Mouse (Mus musculus) gastrocnemius, adult 2 months (tissue): Measurements from ENCODE around the gene Aifm3. TPM values are rescaled to one million over a fixed set of nuclear protein-coding genes. Genes with fewer than 3 reads are reported as not detected.
A peak's percentile ranks its signal among the peaks of the same experiment; 100 is the strongest.

ENCODE experiments used
- DNase-seq: peaks from one replicate; pipeline ENCODE4 v3.0.0; 2022
- H3K27ac ChIP-seq: fragments of 200-600 bp; 2 replicates; pipeline ENCODE4 v1.8.1; 2022; ENCODE audit warnings: mild to moderate bottlenecking
- H3K4me3 ChIP-seq: fragments of 200-600 bp; 2 replicates; pipeline ENCODE4 v1.8.1; 2022; ENCODE audit warnings: mild to moderate bottlenecking, moderate library complexity
- CTCF ChIP-seq: fragments of 200-600 bp; IDR thresholded peaks from 2 replicates; pipeline ENCODE4 v1.8.1; 2022; ENCODE audit warnings: antibody characterized with exemption, mild to moderate bottlenecking, moderate library complexity
- intact Hi-C: fragments of 180-260 bp; cut with DNase I; formaldehyde crosslinking; loops from one replicate; pipeline ENCODE4 v1.15.1; 2025
- long read RNA-seq, 2 experiments: library from polyadenylated mRNA; stranded (forward); transcript quantifications; one replicate each; pipeline ENCODE4 v2.0.0; 2021
- total RNA-seq, 2 experiments: library from RNA; stranded (reverse); gene quantifications; 2 replicates each; pipeline ENCODE4 v1.2.3; 2021

Gene Aifm3
- total RNA-seq: under 1 TPM in 1 of 2 experiments, not detected in 1; 0.08 TPM
- long read RNA-seq, experiment 1: 0 reads
- long read RNA-seq, experiment 2: 0 reads

DNA sequence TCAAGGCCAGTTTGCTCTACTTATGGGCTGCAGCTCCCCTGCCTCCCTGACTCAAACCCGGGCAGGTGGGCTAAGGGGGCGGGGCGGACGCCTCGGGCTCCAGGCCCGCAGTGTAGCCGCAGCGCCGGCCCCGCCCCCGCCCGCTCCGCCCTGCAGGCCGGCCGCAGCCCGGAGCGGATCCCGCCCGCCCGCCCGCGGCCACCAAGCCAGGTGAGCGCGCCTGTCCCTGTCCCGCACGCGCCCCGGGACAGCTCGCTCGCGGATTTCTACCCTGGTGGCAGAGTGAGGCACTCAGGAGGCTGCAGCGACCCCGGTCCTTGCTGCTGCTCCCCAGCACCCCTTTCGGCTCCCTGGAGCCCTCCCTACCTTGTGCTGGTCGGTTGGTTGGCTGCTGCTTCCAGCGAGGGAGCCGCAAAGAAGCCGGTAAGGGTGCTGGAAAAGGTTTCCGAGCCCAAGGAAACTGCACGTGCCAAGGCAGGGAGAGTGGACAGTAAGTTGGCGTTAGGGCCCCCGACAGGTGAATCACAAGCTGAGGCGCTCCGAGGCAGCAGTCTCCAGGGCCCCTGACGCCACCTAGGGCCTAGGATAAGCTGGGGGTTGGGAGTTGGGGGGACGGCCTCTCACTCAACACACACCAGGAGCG lies at the start of gene Aifm3:
Aifm3 (plus strand) TSS at position 143 of the 643 bp plus-strand sequence.
- DNase-seq: peak; percentile 51
- H3K27ac ChIP-seq: peak within 1 kb of the TSS; percentile 28; the same call in 1 of the 2 replicates
- no peak for TF ChIP-seq CTCF
- intact Hi-C loops: no loop called here
- H3K4me3 ChIP-seq: peak within 1 kb of the TSS; percentile 73

DNA sequence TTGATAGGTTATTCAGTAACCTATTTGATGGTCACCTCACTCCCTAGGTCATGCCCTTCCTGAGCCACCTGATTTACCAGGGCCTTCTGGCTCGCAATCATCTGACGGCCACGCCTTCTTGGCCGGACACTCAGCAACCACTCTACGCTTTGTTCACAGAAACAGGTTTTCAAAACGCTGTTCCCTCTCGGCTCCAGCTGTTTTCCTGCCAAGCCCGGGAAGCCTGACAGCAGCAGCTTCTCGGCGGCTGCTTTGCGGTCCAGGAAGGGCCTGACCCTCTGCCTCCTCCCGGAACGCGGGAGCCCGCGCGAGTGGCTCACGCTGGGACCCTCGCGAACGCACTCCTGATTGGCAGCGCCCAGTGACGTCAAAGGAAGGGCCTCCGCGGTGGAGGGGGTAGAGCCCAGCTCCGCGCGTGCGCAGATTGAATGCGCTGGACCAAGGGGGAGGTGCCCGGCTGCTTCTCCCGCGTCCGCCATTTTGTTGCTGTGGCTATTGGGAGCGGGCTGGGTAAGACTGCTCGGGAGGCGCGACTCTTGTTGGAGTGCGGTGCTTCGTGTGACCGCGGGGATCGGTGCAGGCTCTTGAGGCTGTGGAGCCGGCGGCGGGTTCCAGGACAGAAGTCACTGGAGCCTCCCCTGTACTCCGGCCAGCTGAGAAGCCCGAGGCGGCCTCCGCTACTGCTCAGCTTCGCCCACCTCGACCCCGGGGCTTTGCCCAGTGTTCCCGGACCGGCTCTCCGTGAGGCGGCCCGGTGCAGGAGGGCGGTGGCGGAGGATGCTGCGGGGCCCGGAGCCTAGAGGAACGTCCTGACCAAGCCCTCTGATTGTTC lies 37.7 kb upstream of the Aifm3 start, which contains the start of gene Crkl:
Crkl (plus strand) TSS at position 447 of the 832 bp plus-strand sequence.
- peak within 1 kb of the TSS; percentile 94 for H3K27ac ChIP-seq
- TF ChIP-seq CTCF: no peak
- intact Hi-C loops: no loop called here
- H3K4me3 ChIP-seq: peak within 1 kb of the TSS; percentile 75
- peak; percentile 99 for DNase-seq

DNA sequence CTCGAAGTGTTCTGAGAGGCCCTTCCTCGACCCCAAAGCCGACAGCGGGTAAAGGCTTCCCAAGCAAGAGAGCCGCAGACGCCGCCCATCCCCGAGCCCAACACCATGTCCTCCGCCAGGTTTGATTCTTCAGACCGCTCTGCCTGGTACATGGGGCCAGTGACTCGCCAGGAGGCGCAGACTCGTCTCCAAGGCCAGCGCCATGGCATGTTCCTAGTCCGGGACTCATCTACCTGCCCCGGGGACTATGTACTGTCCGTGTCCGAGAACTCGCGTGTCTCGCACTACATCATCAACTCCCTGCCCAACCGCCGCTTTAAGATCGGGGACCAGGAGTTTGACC lies 37.1 kb upstream of the Aifm3 start:
- no peak for TF ChIP-seq CTCF
- DNase-seq: no peak
- Histone ChIP-seq H3K4me3 (peak overlapping the region; percentile 75), H3K27ac (peak overlapping the region; percentile 94)
- intact Hi-C loops: no loop called here

DNA sequence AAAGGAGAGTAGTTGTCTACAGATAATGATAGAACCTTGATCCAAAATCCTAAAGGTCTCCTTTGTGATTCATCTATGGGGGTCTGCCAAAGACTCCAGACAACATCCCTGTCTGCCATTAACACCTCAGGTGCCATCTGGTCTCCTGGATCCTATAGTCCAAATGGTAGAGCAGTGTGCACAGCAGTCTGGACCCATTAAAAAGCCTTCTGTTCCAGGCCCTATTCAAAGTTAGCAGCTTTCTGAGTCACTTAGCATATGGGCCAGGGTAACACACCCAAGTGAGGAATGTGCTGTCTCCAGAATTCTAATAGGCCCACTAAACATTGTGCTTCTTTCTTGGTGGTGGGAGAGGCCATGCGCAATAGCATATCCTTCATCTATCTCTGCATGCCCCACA lies 32.5 kb upstream of the Aifm3 start:
- intact Hi-C loops: no loop called here
- no peak for DNase-seq
- TF ChIP-seq CTCF: no peak
- H3K4me3 ChIP-seq: no peak overlapping the region
- H3K27ac ChIP-seq: no peak overlapping the region

DNA sequence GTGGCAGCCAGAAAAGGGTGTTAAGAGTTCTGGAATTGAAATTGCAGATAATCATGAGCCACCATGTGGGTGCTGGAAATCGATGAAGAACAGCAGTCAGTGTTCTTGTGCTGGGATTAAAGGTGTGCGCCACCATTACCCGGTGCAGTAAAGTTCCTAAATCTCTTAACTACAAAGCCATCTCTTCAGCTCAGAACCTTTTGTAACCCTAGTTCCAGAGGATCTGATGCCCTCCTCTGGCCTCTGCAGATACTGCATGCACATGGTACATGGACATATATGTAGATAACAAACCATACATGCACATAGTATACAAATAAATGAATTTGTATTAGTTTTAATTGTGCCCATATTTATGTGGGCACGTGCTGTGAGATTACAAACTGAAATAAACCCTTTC lies 29.2 kb upstream of the Aifm3 start:
- no peak for DNase-seq
- intact Hi-C loops: no loop called here

DNA sequence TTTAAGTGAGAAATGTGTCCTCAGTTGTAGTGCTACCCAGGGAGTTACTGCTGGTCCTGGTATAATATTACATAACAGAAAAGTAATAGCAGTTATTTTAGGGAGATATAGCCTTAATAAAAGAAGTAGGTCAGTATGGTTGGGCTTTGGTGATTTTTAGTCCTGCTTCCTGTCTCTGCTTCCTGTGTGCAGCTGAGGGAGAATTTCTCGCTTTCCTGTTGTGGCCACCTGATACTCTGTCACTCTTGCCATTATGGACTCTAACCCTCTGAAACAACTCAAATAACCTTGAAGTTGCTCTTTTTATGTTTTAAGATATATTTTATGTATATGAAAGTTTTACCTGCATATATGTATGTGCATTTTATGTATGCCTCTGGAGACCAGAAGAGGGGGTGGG lies 27.8 kb upstream of the Aifm3 start:
- H3K4me3 ChIP-seq: no peak overlapping the region
- peak overlapping the region; percentile 49 for H3K27ac ChIP-seq
- no peak for DNase-seq
- intact Hi-C loops: no loop called here
- TF ChIP-seq CTCF: no peak

More for the DNA sequence above, 29.2 kb upstream of the Aifm3 start:
- peak; percentile 56 for TF ChIP-seq CTCF
- no peak overlapping the region for H3K27ac ChIP-seq
- H3K4me3 ChIP-seq: no peak overlapping the region

DNA sequence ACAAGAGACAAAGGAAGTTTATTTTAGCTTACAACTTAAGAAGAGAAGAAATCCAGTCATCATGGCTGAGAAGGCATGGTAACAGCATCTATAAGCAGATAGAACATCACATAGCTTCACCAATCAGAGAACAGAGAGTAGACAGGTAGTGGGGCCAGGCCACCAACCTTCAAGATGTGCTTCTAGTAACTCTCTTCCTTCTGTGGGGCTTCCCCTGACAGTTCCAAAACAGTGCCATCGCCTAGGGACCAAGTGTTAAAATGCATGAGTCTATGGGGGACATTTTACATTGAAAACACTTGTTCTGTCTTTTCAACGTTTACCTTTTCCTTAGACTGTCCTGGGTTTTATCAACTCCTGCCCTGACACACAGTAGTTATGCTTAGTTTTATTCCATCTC lies 26.2 kb upstream of the Aifm3 start:
- intact Hi-C loops: no loop called here
- no peak for TF ChIP-seq CTCF
- H3K4me3 ChIP-seq: no peak overlapping the region
- DNase-seq: no peak
- H3K27ac ChIP-seq: no peak overlapping the region

DNA sequence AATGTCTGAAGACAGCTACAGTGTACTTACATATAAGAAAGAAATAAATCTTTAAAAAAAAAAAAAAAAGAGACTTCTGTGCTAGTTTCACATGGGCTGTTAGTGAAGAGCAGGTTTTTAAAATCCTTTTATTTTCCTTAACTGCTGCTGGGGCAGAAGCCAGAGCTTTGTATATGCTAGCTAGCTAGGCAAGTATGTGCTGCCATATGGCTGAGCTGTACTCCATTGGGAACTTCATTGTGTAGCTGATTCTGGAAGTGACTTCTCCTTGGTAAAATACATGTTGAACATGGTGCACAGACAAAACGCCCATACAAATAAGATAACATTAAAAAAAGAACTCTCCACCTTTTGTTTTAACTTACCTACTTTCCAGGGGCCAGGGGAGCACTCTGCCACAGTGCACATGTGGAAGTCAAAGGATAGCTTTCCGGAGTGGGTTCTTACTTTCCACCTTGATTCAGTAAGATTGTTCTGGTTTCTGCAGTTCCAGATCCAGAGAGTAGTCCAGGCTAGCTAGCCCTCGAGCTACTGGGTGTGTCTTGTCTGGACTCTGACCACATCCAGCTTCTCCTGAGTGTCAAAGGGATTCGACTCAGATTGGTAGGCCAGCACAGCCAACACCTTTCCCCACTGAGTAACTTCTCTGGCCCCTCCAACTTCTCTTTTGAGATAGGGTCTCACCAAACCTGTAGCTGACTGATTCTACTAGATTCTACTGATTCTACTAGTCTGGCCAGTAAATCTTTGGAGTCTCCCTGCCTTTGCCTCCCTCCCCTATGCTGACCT lies 22.3 kb upstream of the Aifm3 start:
- intact Hi-C loops: no loop called here
- TF ChIP-seq CTCF: no peak

DNA sequence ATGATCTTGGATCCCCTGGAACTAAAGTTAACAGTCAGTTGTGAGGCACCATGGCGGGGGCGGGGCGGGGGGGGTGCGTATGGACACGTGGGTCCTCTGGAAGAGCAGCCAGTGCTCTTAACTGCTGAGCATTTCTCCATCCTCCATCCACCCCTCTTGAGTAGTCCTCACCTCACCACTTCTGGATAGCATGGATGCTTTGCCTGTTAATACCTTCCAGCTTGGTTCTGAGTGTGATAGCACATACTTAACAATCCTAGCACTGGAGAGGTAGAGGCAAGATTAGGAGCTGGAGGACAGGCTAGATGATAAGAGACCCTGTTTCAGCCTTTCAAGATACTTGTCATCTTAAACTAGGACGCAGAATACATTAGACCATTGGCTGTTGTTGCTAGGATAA lies 16.9 kb upstream of the Aifm3 start:
- intact Hi-C loops: loop anchor here (5.0 kb wide), 1 partner anchor 60 kb away; the partner anchor contains the start of gene Thap7
- DNase-seq: no peak
- Histone ChIP-seq H3K4me3 (no peak overlapping the region), H3K27ac (no peak overlapping the region)
- no peak for TF ChIP-seq CTCF

More for the DNA sequence above, 22.3 kb upstream of the Aifm3 start:
- no peak overlapping the region for H3K27ac ChIP-seq
- no peak for DNase-seq
- H3K4me3 ChIP-seq: no peak overlapping the region

DNA sequence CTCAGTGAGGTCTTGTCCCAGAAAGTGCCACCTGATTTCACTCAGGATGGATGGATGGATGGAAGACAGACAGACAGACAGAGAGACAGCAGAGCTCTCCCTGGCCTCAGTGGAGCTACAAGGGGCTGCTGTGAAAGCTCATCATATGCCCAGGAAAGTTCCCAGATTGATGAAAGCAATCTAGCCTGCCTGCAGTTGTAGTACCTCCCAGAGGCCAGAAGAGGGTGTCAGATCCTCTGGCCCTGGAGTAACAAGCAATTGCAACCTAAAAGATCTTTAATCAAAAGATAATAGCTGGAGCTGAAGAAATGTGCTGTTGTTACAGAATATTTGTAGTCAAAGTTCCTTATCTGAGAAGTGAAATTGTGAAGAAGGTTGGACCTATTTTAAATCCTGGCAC lies 15.3 kb upstream of the Aifm3 start:
- intact Hi-C loops: loop anchor here (5.0 kb wide), 1 partner anchor 58 kb away; the partner anchor contains the start of gene Thap7

DNA sequence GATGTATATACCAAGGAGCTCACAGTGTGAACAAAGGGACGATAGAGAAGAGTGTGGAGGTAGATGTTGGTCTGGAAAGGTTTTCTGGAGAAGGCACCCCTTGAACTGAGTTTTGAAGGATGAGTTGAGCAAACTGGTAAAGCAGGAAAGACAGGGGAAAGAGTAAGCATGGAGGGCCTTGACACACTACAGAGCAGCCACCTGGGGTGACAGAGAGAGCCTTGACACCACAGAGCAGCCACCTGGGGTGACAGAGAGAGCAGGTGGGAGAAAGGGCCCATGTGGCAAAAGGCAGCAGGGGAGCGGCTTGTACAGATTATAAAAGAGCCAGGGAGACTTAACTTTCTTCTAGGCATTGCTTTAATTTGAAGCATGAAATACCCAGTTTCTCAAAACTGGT lies 14.7 kb upstream of the Aifm3 start:
- TF ChIP-seq CTCF: no peak
- no peak for DNase-seq
- intact Hi-C loops: loop anchor here (5.0 kb wide), 1 partner anchor 58 kb away; the partner anchor contains the start of gene Thap7

More for the DNA sequence above, 15.3 kb upstream of the Aifm3 start:
- Histone ChIP-seq H3K4me3 (no peak overlapping the region), H3K27ac (no peak overlapping the region; the same call in 1 of the 2 replicates)
- peak; percentile 77 for TF ChIP-seq CTCF
- no peak for DNase-seq

DNA sequence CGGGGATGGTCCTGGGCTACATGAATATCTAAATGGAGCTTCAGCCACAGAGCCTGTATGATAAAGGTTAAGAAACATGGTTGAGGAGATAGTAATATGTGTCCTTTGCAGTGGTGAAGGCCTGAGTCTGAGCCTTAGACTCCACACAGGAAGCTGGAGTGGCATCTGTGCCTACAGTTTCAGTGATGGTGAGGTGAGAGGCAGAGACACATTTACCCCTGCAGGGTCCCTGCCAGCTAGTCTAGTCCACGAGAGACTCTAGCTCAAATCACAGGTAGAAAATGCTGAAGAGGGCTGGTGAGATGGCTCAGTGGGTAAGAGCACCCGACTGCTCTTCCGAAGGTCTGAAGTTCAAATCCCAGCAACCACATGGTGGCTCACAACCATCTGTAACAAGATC lies 14.1 kb upstream of the Aifm3 start:
- intact Hi-C loops: no loop called here
- Histone ChIP-seq H3K27ac (no peak overlapping the region), H3K4me3 (no peak overlapping the region)
- DNase-seq: no peak
- no peak for TF ChIP-seq CTCF

More for the DNA sequence above, 14.7 kb upstream of the Aifm3 start:
- H3K27ac ChIP-seq: no peak overlapping the region
- H3K4me3 ChIP-seq: no peak overlapping the region
